Mouse (Mus musculus): Measurements from ENCODE around the gene Cmtm5.

DNA sequence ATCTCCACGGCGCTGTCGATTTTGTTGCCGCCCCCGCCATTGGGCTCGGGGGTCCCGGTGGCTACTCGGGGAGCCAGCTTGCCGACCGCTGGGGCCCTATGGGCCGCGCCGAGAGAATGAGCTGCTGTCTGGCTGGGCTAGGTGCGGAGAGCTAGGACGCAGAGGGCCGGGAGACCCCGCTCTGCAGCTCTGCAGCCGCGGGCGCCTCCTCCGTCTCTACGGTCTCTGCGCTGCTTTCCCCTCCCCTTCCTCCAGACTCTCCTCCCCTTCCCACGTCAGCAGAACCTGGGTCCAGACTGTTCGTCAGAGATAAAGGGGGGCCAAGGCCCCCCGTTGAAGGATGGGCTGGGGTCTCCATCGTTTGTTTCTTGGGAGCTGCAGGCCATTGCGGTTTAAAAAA is 23.2 kb upstream of the Cmtm5 start, which contains the start of gene Slc22a17:
- no peak for TF ChIP-seq CTCF (IDR thresholded peaks at IDR 0.05; ENCODE audit: low read depth, low read length)
- peak; percentile 74 for TF ChIP-seq POLR2A (IDR thresholded peaks at IDR 0.05; ENCODE audit: insufficient read depth, low read length)
